15 mouse cellular contexts compared by ENCODE assay signal in genomic region chr17:30237600-30237999, GRCm38 (mm10).
DNase-seq lines count a peak whose midpoint lies in the region; ATAC-seq and TF ChIP-seq lines count a peak whose summit lies in the region.
"Had no signal": no experiment of that assay in that cellular context is flagged by ENCODE, and none has a peak within 500 bp of the region (broad histone marks: within the 10 kb centered on the region; RNA-seq: fewer than 3 reads in every experiment).

No protein-coding gene starts in this region.

- no peak overlapping the region for H3K4me3 ChIP-seq in kidney, adult 2 months (ENCODE audit: insufficient read depth, low read depth, low read length)
- H3K4me3 ChIP-seq in kidney, embryonic 14.5 days (ENCODE audit: low read length) = no peak overlapping the region
- H3K4me3 ChIP-seq: heart, embryonic 12.5 days had no signal

- H3K27ac ChIP-seq in kidney, adult 2 months (ENCODE audit: insufficient read depth, low read depth, low read length) = no peak overlapping the region
- no peak overlapping the region for H3K27ac ChIP-seq in kidney, embryonic 14.5 days (ENCODE audit: low read depth, low read length)

- H3K4me2 ChIP-seq in kidney, embryonic 14.5 days (replicated peaks; ENCODE audit: low read depth, low read length) = no peak overlapping the region
- H3K4me2 ChIP-seq: heart, embryonic 12.5 days had no signal

- H3K9me3 ChIP-seq in kidney, embryonic 14.5 days (ENCODE audit: control insufficient read depth, low read length) = no peaks in the 10 kb centered on the region
- H3K9me3 ChIP-seq: heart, embryonic 12.5 days had no signal

- no peaks in the 10 kb centered on the region for H3K4me1 ChIP-seq in kidney, adult 2 months (ENCODE audit: control insufficient read depth, insufficient read depth, low read length)
- 0 out of 2 replicates have a peak, but pooled peaks cover 3% of the 10 kb centered on the region for H3K4me1 ChIP-seq in kidney, embryonic 14.5 days (ENCODE audit: control insufficient read depth, insufficient read depth, low read length)

- H3K9ac ChIP-seq in kidney, embryonic 14.5 days (ENCODE audit: low read depth, low read length) = no peak overlapping the region
- H3K9ac ChIP-seq: heart, embryonic 12.5 days had no signal

- no peaks in the 10 kb centered on the region for H3K27me3 ChIP-seq in kidney, adult 2 months (replicated peaks; ENCODE audit: control insufficient read depth, insufficient read depth, low read length)
- no peaks in the 10 kb centered on the region for H3K27me3 ChIP-seq in kidney, embryonic 14.5 days (ENCODE audit: control insufficient read depth, insufficient read depth, low read length)
- H3K27me3 ChIP-seq: heart, embryonic 12.5 days had no signal

- no peaks in the 10 kb centered on the region for H3K36me3 ChIP-seq in kidney, adult 2 months (ENCODE audit: control insufficient read depth, insufficient read depth, low read length)
- no peaks in the 10 kb centered on the region for H3K36me3 ChIP-seq in kidney, embryonic 14.5 days (ENCODE audit: control insufficient read depth, insufficient read depth, low read length)
- H3K36me3 ChIP-seq: heart, embryonic 12.5 days had no signal

- peak; percentile 37 for DNase-seq in kidney, adult 2 months
- peak; percentile 71 to 79 for DNase-seq in lung, adult 18-20 months
- DNase-seq in lung, postnatal 10 days = peak; percentile 40
- peak; percentile 17 to 59 for DNase-seq in lung, postnatal 4 days
- DNase-seq in frontal cortex, adult 2 months (ENCODE audit: extremely low spot score in 1 of 2, low spot score in 1 of 2) = no peak
- DNase-seq in urinary bladder, postnatal 14 days (ENCODE audit: low spot score) = no peak
- DNase-seq: adrenal gland, postnatal 10 days; cerebellum, adult 11-12 months; cerebellum, adult 9-10 months; cerebellum, postnatal 36 days; gastrocnemius, postnatal 10 days; heart, adult 18-20 months had no signal

- no peak for TF ChIP-seq POLR2A in kidney, adult 2 months (IDR thresholded peaks at IDR 0.05; ENCODE audit: low read depth, low read length)

- ATAC-seq in kidney, embryonic 14.5 days (ENCODE audit: low FRiP score, low TSS enrichment) = no peak
- ATAC-seq: hindbrain, embryonic 16.5 days had no signal

- no peak for TF ChIP-seq CTCF in kidney, adult 2 months (conservative IDR thresholded peaks at IDR 0.05; ENCODE audit: insufficient read depth, insufficient read length, low read depth, low read length)

- WGBS in kidney, adult 2 months = 90% methylated on average over 7 of the region's 7 CpGs
- WGBS in kidney, embryonic 14.5 days = 81% methylated on average over 7 of the region's 7 CpGs

Comparison
In these comparisons a context has a peak if more than half of its experiments do, and no peak if none do; other contexts are left out.
1. DNase-seq: peak in kidney, adult 2 months (single experiment), lung, adult 18-20 months (2 of 2), lung, postnatal 10 days (single experiment) and lung, postnatal 4 days (2 of 2); none in frontal cortex, adult 2 months (0 of 2) and urinary bladder, postnatal 14 days (single experiment).